Mouse (Mus musculus): ENCODE data around the gene Lrba. TPM values are rescaled to one million over a fixed set of nuclear protein-coding genes. Genes with fewer than 3 reads are reported as not detected.

The Lrba gene
- polyA plus RNA-seq, 1 experiment from 2014 or later = 1.8 TPM

DNA sequence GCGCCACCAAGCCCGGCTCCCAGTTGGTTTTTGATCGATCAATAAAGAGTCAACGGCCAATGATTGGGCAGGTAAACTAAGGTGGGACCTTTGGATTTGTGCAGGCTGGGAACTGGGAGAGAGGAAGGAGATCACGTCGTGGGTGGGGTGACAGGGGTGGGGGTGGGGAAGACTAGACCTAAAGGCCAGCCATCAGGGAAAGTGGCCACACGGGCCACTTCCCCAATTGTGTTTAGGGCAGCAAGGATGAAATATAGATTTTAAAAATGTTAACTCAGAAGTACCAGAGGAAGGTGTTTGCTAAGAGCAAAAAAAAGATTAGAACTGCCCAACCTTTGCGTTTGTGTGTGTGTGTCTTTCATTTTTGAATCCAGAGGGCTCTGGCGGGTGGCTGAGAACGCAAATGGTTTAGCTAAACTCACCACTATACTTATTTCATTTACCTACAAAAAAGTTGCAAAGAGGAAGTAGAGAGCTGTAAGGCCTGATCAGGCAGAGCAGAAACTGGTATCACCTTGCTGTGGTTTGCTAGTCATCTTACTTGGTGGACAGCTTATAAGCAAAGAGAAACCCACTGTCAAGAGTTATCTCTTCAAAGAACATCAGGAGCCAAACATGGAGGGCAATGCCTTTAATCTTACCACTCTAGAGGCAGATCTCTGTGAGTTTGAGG, 14.1 kb upstream of the Lrba start:
- no peak overlapping the region for H3K27ac ChIP-seq
- H3K4me3 ChIP-seq = no peak overlapping the region
- H3K4me2 ChIP-seq = no peak overlapping the region
- H3K36me3 ChIP-seq = no peaks in the 10 kb centered on the region
- WGBS = 85% methylated on average over 10 of the region's 10 CpGs
- no peak overlapping the region for H3K9ac ChIP-seq
- H3K27me3 ChIP-seq = no peaks in the 10 kb centered on the region
- ATAC-seq (replicated peaks; ENCODE audit: insufficient number of reproducible peaks, insufficient read depth, low FRiP score, low read depth) = no peak
- no peaks in the 10 kb centered on the region for H3K4me1 ChIP-seq (replicated peaks)
- no peaks in the 10 kb centered on the region for H3K9me3 ChIP-seq (replicated peaks)

DNA sequence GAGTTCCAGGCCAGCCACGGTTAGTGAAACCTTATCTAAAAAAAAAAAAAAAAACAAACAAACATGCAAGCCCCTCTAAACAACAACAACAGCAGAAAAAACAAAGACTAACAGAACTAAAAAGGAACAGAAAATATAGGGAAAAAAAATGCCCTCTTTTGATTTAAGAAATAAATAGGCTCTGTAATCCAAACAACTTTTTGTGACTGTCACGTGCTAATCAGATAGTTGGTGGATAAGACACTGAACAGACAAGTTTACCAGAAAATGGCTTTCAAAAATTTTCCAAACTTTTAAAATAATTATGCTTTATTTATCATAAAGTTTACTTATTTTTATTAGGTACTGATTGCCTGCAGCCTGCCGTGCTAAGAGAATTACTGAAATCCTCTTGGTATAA, 13.5 kb upstream of the Lrba start:
- Histone ChIP-seq H3K4me2 (no peak overlapping the region), H3K9me3 (replicated peaks) (no peaks in the 10 kb centered on the region), H3K36me3 (no peaks in the 10 kb centered on the region), H3K4me1 (replicated peaks) (no peaks in the 10 kb centered on the region), H3K4me3 (no peak overlapping the region), H3K9ac (no peak overlapping the region), H3K27me3 (no peaks in the 10 kb centered on the region), H3K27ac (no peak overlapping the region)
- WGBS = 68% methylated on average over 3 of the region's 3 CpGs
- ATAC-seq (replicated peaks; ENCODE audit: insufficient number of reproducible peaks, insufficient read depth, low FRiP score, low read depth) = no peak

DNA sequence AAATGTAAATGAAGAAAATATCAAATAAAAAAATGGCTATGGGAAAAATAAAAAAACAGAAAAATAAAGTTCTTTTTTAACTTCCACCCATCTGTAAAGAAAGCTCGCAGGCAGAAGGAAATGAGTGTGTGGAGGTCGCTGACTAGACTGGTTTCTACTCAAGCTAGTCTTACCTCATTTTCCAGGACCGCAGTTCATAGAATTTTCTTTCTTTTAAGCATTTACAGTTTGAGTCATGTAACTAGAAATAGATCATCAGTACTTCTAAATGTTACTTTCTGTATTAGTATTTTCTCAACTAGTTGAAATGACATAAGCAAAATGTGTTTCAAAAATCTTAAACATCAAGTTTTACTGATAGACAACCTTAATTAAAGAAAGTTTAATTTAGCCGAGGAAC, 10.2 kb upstream of the Lrba start:
- 81% methylated on average over 4 of the region's 4 CpGs for WGBS
- Histone ChIP-seq H3K9me3 (replicated peaks) (no peaks in the 10 kb centered on the region), H3K4me2 (no peak overlapping the region), H3K4me1 (replicated peaks) (no peaks in the 10 kb centered on the region), H3K27me3 (no peaks in the 10 kb centered on the region), H3K36me3 (no peaks in the 10 kb centered on the region), H3K9ac (no peak overlapping the region), H3K27ac (no peak overlapping the region), H3K4me3 (no peak overlapping the region)
- ATAC-seq (replicated peaks; ENCODE audit: insufficient number of reproducible peaks, insufficient read depth, low FRiP score, low read depth) = no peak

DNA sequence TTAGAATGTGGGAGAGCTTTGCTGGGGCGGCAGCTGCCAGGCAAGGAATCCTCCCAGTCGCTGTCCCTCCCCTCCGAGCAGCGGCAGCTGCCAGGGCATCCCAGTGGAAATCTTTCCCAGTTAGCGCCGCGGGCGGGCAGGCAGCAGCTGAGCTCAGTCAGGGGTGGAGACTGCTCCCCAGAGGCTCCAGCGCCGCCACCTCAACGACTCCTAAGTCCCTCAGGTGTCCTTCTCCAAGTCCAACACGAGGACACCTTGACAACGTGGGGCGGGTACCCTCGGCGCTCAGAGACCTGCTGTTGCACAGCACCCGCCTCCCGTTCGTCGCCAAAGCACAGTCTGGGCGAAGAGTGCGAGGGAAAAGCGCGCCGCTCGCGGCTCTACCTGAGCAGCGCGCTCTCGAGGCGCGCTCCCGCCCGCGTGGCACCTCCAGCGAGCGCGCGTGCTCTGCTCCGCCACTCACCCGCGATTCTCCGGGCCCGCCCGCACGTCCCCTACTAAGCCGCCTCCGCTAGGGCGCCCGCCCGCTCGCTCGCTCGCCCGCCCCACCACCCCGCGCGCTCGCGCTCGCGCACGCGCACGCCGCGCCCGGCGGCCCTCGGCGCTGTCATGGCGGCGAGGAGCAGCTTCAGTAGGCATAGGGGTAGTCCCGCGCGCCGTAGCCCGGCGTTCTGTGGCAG, 706 bp upstream of the Lrba start:
- H3K9ac ChIP-seq = peak overlapping the region; percentile 87
- no peaks in the 10 kb centered on the region for H3K27me3 ChIP-seq
- peaks cover 2% of the 10 kb centered on the region; the same call in 1 of the 2 replicates for H3K4me1 ChIP-seq (replicated peaks)
- WGBS = under 1% methylated on average over 79 of the region's 79 CpGs
- ATAC-seq (replicated peaks; ENCODE audit: insufficient number of reproducible peaks, insufficient read depth, low FRiP score, low read depth) = peak; percentile 94
- no peaks in the 10 kb centered on the region for H3K9me3 ChIP-seq (replicated peaks)
- H3K4me3 ChIP-seq = peak overlapping the region; percentile 99
- no peaks in the 10 kb centered on the region for H3K36me3 ChIP-seq
- H3K27ac ChIP-seq = peak overlapping the region; percentile 91
- peak overlapping the region; percentile 88 for H3K4me2 ChIP-seq

DNA sequence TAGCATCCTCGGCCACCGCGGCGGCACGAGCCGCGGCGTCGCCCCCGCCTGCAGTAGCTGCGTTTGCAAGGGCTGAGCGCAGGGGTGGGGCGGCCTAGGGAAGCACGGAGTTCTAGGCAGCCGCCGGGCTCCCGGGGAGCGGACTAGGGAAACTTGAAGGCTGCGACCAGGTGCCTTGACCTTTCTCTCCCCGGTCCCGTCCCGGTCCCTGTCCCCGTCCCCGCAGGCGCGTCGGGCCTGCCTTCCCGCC, 241 bp upstream of the Lrba start:
- Histone ChIP-seq H3K9me3 (replicated peaks) (no peaks in the 10 kb centered on the region), H3K4me1 (replicated peaks) (peaks cover 2% of the 10 kb centered on the region; the same call in 1 of the 2 replicates), H3K27ac (peak overlapping the region; percentile 91), H3K36me3 (no peaks in the 10 kb centered on the region), H3K27me3 (no peaks in the 10 kb centered on the region), H3K4me2 (peak overlapping the region; percentile 88), H3K9ac (peak overlapping the region; percentile 87), H3K4me3 (peak overlapping the region; percentile 99)
- no peak for ATAC-seq (replicated peaks; ENCODE audit: insufficient number of reproducible peaks, insufficient read depth, low FRiP score, low read depth)
- WGBS = under 1% methylated on average over 28 of the region's 28 CpGs

DNA sequence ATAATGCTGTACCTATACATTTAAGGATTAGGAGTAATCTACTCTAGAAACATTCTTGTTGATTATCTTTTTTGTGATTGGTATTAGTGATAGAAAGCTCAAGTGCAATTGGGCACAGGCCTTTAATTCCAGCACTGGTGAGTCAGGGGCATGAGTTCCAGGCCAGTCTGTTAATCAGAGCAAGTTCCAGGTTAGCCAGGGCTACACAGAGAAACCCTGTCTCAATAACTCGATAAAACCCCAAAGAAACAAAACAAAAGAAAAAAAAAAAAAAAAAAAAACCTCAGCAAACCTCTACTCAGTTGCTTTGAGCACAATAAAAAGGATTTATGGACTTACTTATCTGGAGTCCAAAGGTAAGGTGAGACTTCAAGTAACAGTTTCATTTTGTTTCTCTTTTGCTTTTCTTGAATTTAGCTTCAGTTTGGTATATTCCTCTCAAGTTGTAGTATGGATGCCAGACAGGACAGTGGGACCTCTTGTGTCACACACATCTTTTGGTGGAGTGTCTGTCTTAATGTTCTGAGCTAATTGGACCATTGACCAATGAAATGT, 7.1 kb downstream of the Lrba start:
- H3K9me3 ChIP-seq (replicated peaks) = no peaks in the 10 kb centered on the region
- 55% methylated on average over 1 of the region's 1 CpGs for WGBS
- no peaks in the 10 kb centered on the region for H3K36me3 ChIP-seq
- ATAC-seq (replicated peaks; ENCODE audit: insufficient number of reproducible peaks, insufficient read depth, low FRiP score, low read depth) = no peak
- no peak overlapping the region for H3K9ac ChIP-seq
- H3K27me3 ChIP-seq = no peaks in the 10 kb centered on the region
- no peak overlapping the region for H3K4me3 ChIP-seq
- H3K27ac ChIP-seq = no peak overlapping the region
- H3K4me1 ChIP-seq (replicated peaks) = no peaks in the 10 kb centered on the region
- H3K4me2 ChIP-seq = no peak overlapping the region

DNA sequence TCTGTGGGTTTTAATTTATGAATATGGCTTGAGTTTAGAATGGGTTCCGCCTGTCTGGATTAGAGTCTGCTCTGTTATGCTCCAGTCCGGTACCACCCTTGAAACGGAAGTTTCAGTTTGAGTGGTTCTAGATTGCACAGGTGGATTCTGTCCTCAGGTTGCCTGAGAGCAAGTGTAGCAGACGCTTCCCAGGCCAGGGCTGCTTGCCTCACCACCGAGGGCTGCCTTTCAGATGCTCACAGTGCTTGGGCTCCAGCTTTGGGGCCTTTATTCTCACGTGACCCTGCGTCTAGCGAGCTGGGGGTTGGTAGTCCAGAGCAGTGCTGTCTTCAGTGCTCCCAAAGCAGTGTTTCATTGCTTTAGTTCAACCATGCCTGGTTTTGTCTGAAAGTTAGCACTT, 22.7 kb downstream of the Lrba start:
- Histone ChIP-seq H3K4me2 (no peak overlapping the region), H3K9ac (no peak overlapping the region), H3K4me1 (replicated peaks) (no peaks in the 10 kb centered on the region), H3K4me3 (no peak overlapping the region), H3K36me3 (no peaks in the 10 kb centered on the region), H3K27ac (no peak overlapping the region), H3K9me3 (replicated peaks) (no peaks in the 10 kb centered on the region), H3K27me3 (no peaks in the 10 kb centered on the region)
- 67% methylated on average over 8 of the region's 8 CpGs for WGBS
- no peak for ATAC-seq (replicated peaks; ENCODE audit: insufficient number of reproducible peaks, insufficient read depth, low FRiP score, low read depth)

DNA sequence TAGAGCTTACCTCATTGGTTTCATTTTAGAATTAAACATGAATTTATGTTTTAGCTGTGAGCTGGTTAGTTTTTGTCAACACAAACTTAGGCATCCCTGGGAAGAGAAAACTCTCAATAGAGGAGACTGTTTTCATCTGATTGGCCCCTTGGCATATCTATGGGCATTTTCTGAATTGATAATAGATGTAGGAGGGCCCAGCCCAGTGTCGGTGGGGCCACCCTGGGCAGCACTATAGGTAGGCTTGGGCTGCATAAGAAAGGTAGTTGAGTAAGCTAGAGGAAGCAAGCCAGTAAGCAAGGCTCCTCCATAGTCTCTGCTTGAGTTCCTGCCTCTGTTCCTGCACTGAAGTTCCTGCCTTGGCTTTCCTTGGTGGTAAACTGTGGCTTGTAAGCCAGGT, 26.7 kb downstream of the Lrba start:
- Histone ChIP-seq H3K36me3 (no peaks in the 10 kb centered on the region), H3K4me2 (no peak overlapping the region), H3K4me1 (replicated peaks) (no peaks in the 10 kb centered on the region; the same call in 1 of the 2 replicates), H3K27me3 (no peaks in the 10 kb centered on the region), H3K9me3 (replicated peaks) (no peaks in the 10 kb centered on the region), H3K27ac (no peak overlapping the region), H3K4me3 (no peak overlapping the region), H3K9ac (no peak overlapping the region)
- no peak for ATAC-seq (replicated peaks; ENCODE audit: insufficient number of reproducible peaks, insufficient read depth, low FRiP score, low read depth)
- 79% methylated on average over 1 of the region's 1 CpGs for WGBS

DNA sequence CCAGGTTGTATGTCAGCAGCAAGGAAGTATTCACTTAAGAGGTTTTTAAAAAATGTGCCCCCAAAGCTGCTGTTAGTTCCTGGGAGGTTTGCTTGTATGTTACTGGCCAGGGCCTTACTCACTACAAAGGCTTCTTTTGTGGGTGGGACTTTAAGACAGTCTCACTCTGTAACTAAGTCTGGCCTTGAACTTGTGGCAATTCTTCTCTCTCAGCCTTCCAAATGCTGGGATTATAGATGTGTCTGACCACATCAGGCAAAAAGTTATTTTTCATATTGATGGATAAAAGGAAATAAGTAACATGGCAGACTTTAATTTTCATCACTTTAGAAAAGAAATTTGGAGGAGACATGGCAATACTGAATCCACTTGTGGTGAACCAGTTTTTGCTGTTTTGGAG, 28.1 kb downstream of the Lrba start:
- Histone ChIP-seq H3K9me3 (replicated peaks) (no peaks in the 10 kb centered on the region), H3K27me3 (no peaks in the 10 kb centered on the region), H3K4me1 (replicated peaks) (no peaks in the 10 kb centered on the region; the same call in 1 of the 2 replicates), H3K36me3 (no peaks in the 10 kb centered on the region), H3K9ac (no peak overlapping the region), H3K27ac (no peak overlapping the region), H3K4me2 (no peak overlapping the region), H3K4me3 (no peak overlapping the region)
- no peak for ATAC-seq (replicated peaks; ENCODE audit: insufficient number of reproducible peaks, insufficient read depth, low FRiP score, low read depth)

DNA sequence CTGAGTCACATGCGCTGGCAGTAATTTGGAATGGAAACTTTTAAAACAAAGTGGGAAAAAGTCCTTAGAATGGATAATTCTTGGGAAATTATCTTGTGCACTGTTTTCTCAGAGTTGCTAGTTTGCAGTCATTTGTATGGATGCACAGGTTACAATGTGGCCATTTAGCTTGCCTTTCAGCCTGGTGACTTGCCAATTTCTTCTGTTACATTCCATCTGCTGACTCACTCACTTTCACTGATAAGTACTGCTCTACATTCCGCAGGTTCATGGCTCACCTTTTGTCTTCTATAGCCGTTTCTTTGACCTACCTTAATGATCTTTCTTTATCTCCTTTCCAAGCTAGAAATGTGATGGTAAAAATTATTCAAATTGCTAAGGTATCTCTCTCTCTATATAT, 28.6 kb downstream of the Lrba start:
- H3K4me2 ChIP-seq = no peak overlapping the region
- no peak overlapping the region for H3K9ac ChIP-seq
- H3K4me1 ChIP-seq (replicated peaks) = no peaks in the 10 kb centered on the region; the same call in 1 of the 2 replicates
- no peaks in the 10 kb centered on the region for H3K36me3 ChIP-seq
- H3K4me3 ChIP-seq = no peak overlapping the region
- WGBS = 41% methylated on average over 3 of the region's 3 CpGs
- ATAC-seq (replicated peaks; ENCODE audit: insufficient number of reproducible peaks, insufficient read depth, low FRiP score, low read depth) = no peak
- no peak overlapping the region for H3K27ac ChIP-seq
- H3K9me3 ChIP-seq (replicated peaks) = no peaks in the 10 kb centered on the region
- H3K27me3 ChIP-seq = no peaks in the 10 kb centered on the region

DNA sequence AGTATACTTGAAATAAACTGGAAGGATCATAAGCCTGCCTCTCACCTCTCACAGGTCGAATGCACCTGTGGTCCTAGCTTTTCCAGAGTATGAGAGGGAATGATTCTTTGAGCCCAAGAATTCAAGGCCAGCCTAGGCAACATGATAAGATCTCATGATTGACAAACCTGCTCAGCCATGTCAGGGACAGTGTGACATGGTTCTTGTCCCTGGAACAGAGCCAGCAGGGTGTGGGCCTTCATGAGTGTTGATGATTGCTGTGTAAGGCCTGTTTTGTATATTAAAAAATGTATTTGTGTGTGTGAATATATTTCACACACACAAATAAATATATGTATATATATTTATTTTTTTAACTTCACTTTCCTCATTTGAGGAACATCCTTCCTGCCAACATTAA, 29.3 kb downstream of the Lrba start:
- 72% methylated on average over 1 of the region's 1 CpGs for WGBS
- no peak overlapping the region for H3K4me3 ChIP-seq
- no peak for ATAC-seq (replicated peaks; ENCODE audit: insufficient number of reproducible peaks, insufficient read depth, low FRiP score, low read depth)

More for the DNA sequence above, 29.3 kb downstream of the Lrba start:
- H3K4me2 ChIP-seq = no peak overlapping the region
- no peaks in the 10 kb centered on the region for H3K36me3 ChIP-seq
- no peak overlapping the region for H3K9ac ChIP-seq
- no peak overlapping the region for H3K27ac ChIP-seq
- no peaks in the 10 kb centered on the region; the same call in 1 of the 2 replicates for H3K4me1 ChIP-seq (replicated peaks)
- no peaks in the 10 kb centered on the region for H3K27me3 ChIP-seq
- no peaks in the 10 kb centered on the region for H3K9me3 ChIP-seq (replicated peaks)

All from heart, embryonic 15.5 days (tissue).